Mouse (Mus musculus): ENCODE data around the gene Cpd. TPM values are rescaled to one million over a fixed set of nuclear protein-coding genes. Genes with fewer than 3 reads are reported as not detected.

Gene Cpd
- 10 to 100 TPM; 66.0 to 66.4 TPM for total RNA-seq (2021)

GRCm38 (mm10) chr11:76846878-76847222, at the start of gene Cpd:
Gene Cpd (minus strand): TSS chr11:76847018.
- peak; percentile 97 for DNase-seq

DNA sequence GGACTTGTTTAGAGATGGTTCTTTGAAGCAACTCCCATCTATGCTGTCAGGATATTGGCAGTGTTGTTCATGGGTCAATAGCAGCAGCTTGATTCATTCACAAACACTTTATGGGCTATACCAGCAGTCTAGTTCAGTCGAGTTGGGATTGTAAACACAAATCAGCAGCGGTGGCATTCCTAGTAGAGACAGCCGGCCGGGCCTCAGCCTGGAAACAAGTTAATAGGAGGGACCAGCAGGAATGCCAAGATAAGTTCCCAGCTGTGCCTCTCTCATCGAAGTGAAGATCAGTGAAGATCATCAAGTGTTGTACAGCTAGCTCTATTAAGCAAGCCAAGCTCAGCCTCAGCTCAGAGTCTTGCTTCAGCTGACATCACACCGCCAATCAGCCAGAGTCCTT, 49.5 kb upstream of the Cpd start:
- DNase-seq, result no peak

- peak; percentile 78 for DNase-seq
Observed at GRCm38 (mm10) chr11:76894240-76894639, 47.4 kb upstream of the Cpd start.

- DNase-seq, result peak; percentile 63
Observed at GRCm38 (mm10) chr11:76893570-76893969, 46.8 kb upstream of the Cpd start.

DNA sequence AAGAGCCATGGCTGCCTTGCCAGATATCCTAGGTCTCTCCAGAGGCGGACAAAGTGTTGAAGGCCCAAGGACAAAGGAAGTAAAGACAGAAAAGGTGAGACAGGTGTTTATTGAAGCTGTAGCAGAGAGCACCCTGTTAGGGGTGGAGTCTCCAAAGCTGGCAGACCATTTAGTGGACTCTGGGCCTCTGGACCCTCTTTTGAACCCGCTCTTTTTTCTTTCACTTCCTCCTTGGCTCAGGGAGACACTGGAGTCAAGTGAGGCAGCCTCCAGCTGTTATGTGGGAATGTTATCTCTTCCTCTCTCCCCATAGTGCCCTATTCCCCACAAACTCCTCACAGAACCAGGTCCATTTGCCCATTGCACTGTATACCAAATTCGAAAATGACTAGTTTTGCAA, 46.2 kb upstream of the Cpd start:
- no peak for DNase-seq

DNA sequence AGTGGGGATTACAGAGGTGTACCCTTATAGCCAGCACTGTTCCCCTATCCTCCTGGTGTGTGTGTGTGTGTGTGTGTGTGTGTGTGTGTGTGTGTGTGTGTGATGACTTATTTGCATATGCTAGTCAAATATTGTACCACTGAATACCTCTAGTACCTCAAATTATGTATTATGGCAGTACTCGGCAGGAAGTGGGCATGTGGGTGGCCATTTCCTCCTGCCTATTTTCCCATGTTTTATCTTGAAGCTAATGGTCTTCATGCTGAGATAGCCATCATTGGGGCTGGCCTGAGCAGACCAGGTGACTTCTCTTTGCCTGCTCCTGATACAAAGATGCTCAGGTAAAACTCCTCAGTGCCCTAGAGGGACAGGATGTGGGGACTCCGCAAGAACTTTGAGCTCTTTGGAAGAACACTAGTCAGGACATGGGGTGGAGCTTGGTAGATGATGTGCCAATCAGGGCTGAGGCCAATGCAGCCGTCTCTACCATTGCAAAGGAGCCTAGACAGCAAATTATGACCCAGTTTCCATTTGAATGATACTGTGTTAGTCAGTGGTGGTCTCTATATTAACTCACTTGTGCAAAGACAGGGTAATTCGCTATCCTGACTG, 45.0 kb upstream of the Cpd start:
- no peak for DNase-seq

GRCm38 (mm10) chr11:76891171-76891570, 44.4 kb upstream of the Cpd start:
- no peak for DNase-seq

GRCm38 (mm10) chr11:76889339-76890164, 42.7 kb upstream of the Cpd start:
- DNase-seq, result peak; percentile 25

DNA sequence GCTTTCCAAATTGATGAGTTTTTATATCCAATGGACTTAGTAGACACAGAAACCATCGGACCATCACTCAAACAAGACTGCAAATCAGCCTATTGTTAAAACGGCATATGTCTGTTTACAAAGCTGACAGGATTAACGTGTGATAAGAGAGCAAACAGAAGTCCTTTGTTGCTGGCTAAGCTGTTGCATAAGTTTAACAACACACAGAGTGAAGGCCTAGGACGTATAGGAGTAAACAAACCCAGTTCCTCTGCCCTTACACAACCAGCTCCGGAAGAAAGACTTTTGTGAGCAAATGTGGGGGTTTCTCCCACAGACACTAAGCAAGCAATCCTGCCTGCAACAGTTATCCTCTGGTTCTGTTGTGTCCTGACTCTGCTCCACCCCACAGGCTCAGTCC, 37.6 kb upstream of the Cpd start:
- DNase-seq, result no peak

- no peak for DNase-seq
Observed at GRCm38 (mm10) chr11:76879816-76880215, 33.0 kb upstream of the Cpd start.

GRCm38 (mm10) chr11:76874766-76875165, 27.9 kb upstream of the Cpd start:
- no peak for DNase-seq

GRCm38 (mm10) chr11:76873865-76874264, 27.0 kb upstream of the Cpd start:
- no peak for DNase-seq

GRCm38 (mm10) chr11:76872556-76873234, 25.9 kb upstream of the Cpd start:
- DNase-seq, result no peak

DNA sequence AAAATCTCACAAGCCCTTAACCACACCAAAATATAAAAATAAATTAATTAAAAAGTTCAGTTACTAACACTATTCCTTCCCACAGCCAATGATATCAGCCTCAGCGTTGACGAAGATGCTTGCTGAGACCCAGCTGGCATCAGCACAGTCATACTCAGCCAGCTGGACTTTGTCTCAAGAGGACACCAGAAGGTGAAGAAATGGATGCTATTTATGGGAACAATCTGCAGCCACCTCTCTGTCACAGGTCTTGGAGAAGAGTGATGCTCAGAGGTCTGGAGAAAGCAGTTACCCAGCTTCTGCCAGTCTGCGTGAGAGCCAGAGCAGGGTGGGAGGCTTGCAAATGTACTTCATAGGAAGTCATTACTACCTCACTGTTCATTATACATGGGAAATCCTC, 14.4 kb upstream of the Cpd start:
- DNase-seq, result peak; percentile 21

GRCm38 (mm10) chr11:76859261-76859660, 12.4 kb upstream of the Cpd start:
- DNase-seq, result no peak

DNA sequence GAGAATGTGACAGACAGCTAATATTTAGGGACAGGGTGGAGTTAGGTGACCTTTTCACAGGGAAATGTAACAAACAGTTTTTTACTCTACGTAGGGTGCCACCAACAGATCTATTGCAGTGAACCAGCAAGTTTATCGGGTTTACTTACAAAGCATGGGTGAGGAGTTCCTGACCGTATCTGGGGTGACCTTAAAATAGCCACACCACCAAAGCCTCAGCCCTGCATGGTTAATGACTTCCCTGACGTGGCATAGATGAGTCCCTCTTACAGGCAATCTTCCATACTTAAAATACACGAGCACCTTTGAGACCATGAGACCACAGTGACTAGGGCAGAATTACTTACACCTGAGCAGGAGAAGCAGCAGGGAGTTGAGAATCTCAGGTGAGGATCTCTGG, 12.0 kb upstream of the Cpd start:
- DNase-seq, result no peak

DNA sequence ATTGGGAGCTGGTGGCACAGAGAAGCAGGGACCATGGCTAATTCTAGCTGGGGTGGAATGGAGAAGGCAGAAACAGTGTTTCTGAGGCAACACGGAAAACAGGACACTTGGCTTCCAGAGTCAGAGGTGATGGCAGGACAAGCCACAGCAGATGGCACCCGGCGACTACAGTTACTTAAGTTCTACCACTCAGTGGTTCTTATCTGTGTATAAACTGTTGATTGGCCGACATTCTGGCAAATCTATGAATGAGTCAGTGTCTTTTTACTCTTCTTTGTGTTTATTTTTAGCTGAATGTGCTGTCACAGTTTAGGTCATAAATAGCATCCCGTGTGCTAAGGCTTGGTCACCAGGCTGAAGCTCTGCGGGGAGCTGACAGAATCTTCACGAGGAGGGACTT, 10.3 kb upstream of the Cpd start:
- DNase-seq, result peak; percentile 43

- DNase-seq, result no peak
Observed at GRCm38 (mm10) chr11:76856601-76857000, 9.8 kb upstream of the Cpd start.

- DNase-seq, result peak; percentile 34
Observed at GRCm38 (mm10) chr11:76854475-76855341, 7.9 kb upstream of the Cpd start.

- DNase-seq, result no peak
Observed at GRCm38 (mm10) chr11:76851512-76851911, 4.7 kb upstream of the Cpd start.

- DNase-seq, result no peak
Observed at GRCm38 (mm10) chr11:76849596-76849995, 2.8 kb upstream of the Cpd start.

DNA sequence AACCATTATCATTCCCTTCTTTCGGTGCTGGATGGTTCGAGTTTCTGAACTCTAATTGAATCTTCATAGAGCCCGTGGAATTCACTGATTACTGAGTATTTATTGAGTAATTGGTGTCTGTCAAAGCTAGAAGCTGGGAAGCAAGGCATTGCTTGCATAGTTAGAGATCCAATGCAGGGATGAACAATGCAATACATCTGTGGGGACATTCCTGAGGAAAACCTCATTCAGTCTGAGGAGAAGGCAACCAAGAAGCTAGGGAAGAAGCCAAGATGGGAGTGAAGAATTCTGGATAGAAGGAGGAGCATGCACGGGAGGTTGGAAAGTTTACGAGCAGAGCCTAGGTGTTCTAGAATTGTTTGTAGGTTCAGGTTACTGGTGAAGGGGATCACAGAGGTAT, 1.3 kb upstream of the Cpd start:
- no peak for DNase-seq

GRCm38 (mm10) chr11:76847354-76847753, 536 bp upstream of the Cpd start:
- no peak for DNase-seq
